Comparison of ENCODE assay signal across 9 mouse cellular contexts in genomic region chr17:24203068-24203467, GRCm38 (mm10). TPM values are rescaled to one million over a fixed set of nuclear protein-coding genes. Genes with fewer than 3 reads are reported as not detected.
DNase-seq lines count a peak whose midpoint lies in the region; ATAC-seq lines count a peak whose summit lies in the region.
"Had no signal": no experiment of that assay in that cellular context is flagged by ENCODE, and none has a peak within 500 bp of the region (broad histone marks: within the 10 kb centered on the region; RNA-seq: fewer than 3 reads in every experiment).

No protein-coding gene starts in this region.

- peaks cover 62% of the 10 kb centered on the region for H3K4me1 ChIP-seq in heart, embryonic 15.5 days (replicated peaks)
- H3K4me1 ChIP-seq in embryonic facial prominence, embryonic 13.5 days: peaks cover 51% of the 10 kb centered on the region
- H3K4me1 ChIP-seq in neural tube, embryonic 13.5 days (replicated peaks): peaks cover 65% of the 10 kb centered on the region

- no peak for ATAC-seq in heart, embryonic 15.5 days (replicated peaks; ENCODE audit: insufficient number of reproducible peaks, insufficient read depth, low FRiP score, low read depth)
- no peak for ATAC-seq in embryonic facial prominence, embryonic 13.5 days (ENCODE audit: insufficient number of reproducible peaks, insufficient read depth, low FRiP score, low TSS enrichment, low read depth)
- no peak for ATAC-seq in neural tube, embryonic 13.5 days (ENCODE audit: low read depth)

- 36% methylated on average over 4 of the region's 4 CpGs for WGBS in heart, embryonic 15.5 days
- WGBS in embryonic facial prominence, embryonic 13.5 days: 39% methylated on average over 4 of the region's 4 CpGs
- 42% methylated on average over 4 of the region's 4 CpGs for WGBS in neural tube, embryonic 13.5 days

- no peak for DNase-seq in heart, adult 8-10 months (ENCODE audit: low spot score)
- peak; percentile 91 for DNase-seq in liver
- DNase-seq in cerebellum, adult 8-10 months: no peak
- no peak for DNase-seq in gastrocnemius, postnatal 36 days
- no peak for DNase-seq in cerebellum, postnatal 10 days

- peak overlapping the region; percentile 20 for H3K4me2 ChIP-seq in heart, embryonic 15.5 days
- H3K4me2 ChIP-seq in embryonic facial prominence, embryonic 13.5 days: peak overlapping the region; percentile 96; the same call in 1 of the 2 replicates
- peak overlapping the region; percentile 95 for H3K4me2 ChIP-seq in neural tube, embryonic 13.5 days
- H3K4me2 ChIP-seq: embryonic facial prominence, embryonic 15.5 days had no signal

- H3K9me3 ChIP-seq in heart, embryonic 15.5 days (replicated peaks): no peaks in the 10 kb centered on the region
- H3K9me3 ChIP-seq in embryonic facial prominence, embryonic 13.5 days: no peaks in the 10 kb centered on the region
- no peaks in the 10 kb centered on the region for H3K9me3 ChIP-seq in neural tube, embryonic 13.5 days
- H3K9me3 ChIP-seq: embryonic facial prominence, embryonic 15.5 days had no signal

- 0 out of 2 replicates have a peak overlapping the region, but pooled peaks have one; percentile 16 for H3K27ac ChIP-seq in heart, embryonic 15.5 days
- H3K27ac ChIP-seq in embryonic facial prominence, embryonic 13.5 days: no peak overlapping the region
- H3K27ac ChIP-seq in neural tube, embryonic 13.5 days (replicated peaks): no peak overlapping the region
- H3K27ac ChIP-seq: embryonic facial prominence, embryonic 15.5 days had no signal

- H3K4me3 ChIP-seq in heart, embryonic 15.5 days: no peak overlapping the region
- H3K4me3 ChIP-seq in embryonic facial prominence, embryonic 13.5 days: no peak overlapping the region
- H3K4me3 ChIP-seq in neural tube, embryonic 13.5 days: no peak overlapping the region
- H3K4me3 ChIP-seq: embryonic facial prominence, embryonic 15.5 days had no signal

- H3K9ac ChIP-seq in heart, embryonic 15.5 days: peak overlapping the region; percentile 11; the same call in 1 of the 2 replicates
- H3K9ac ChIP-seq in embryonic facial prominence, embryonic 13.5 days: no peak overlapping the region
- H3K9ac ChIP-seq in neural tube, embryonic 13.5 days: peak overlapping the region; percentile 49
- H3K9ac ChIP-seq: embryonic facial prominence, embryonic 15.5 days had no signal

- intact Hi-C loops in gastrocnemius, postnatal 36 days (cut with DNase I): no loop called here

- no peaks in the 10 kb centered on the region for H3K36me3 ChIP-seq in heart, embryonic 15.5 days
- H3K36me3 ChIP-seq in embryonic facial prominence, embryonic 13.5 days: no peaks in the 10 kb centered on the region
- H3K36me3 ChIP-seq in neural tube, embryonic 13.5 days: no peaks in the 10 kb centered on the region
- H3K36me3 ChIP-seq: embryonic facial prominence, embryonic 15.5 days had no signal

- H3K27me3 ChIP-seq in heart, embryonic 15.5 days: peaks cover 21% of the 10 kb centered on the region
- H3K27me3 ChIP-seq in embryonic facial prominence, embryonic 13.5 days: peaks cover 5% of the 10 kb centered on the region; the same call in 1 of the 2 replicates
- peaks cover 12% of the 10 kb centered on the region for H3K27me3 ChIP-seq in neural tube, embryonic 13.5 days
- H3K27me3 ChIP-seq: embryonic facial prominence, embryonic 15.5 days had no signal

RNA-seq across cellular contexts. Expression of gene Tbc1d24, which starts 2.3 kb away (rescaled TPM):
- polyA plus RNA-seq in heart, embryonic 15.5 days (2015; fragmentation: Nextera tagmentation; extraction: Ambion mirVana): 3.6 and 3.8 TPM in 2 replicates
- total RNA-seq in heart, adult 8-10 months (2022): 10 to 100 TPM; 11.5 to 14.5 (median 12.6) TPM
- 10.2 and 10.3 TPM in 2 replicates for polyA plus RNA-seq in embryonic facial prominence, embryonic 13.5 days (2015; fragmentation: Nextera tagmentation; extraction: Ambion mirVana)
- 17.8 and 22.0 TPM in 2 replicates for polyA plus RNA-seq in neural tube, embryonic 13.5 days (2015; fragmentation: Nextera tagmentation; extraction: Ambion mirVana)
- 1 to 10 TPM; 2.9 to 4.4 TPM for total RNA-seq in gastrocnemius, postnatal 36 days (2021)

RNA-seq across cellular contexts. Expression of gene Ntn3, which starts 6.3 kb away (rescaled TPM):
- 1.9 and 2.9 TPM in 2 replicates for polyA plus RNA-seq in heart, embryonic 15.5 days (2015; fragmentation: Nextera tagmentation; extraction: Ambion mirVana)
- total RNA-seq in heart, adult 8-10 months (2022): 1 to 10 TPM in 2 of 4 experiments, under 1 TPM in 2; 0.66 to 1.5 (median 0.89) TPM
- polyA plus RNA-seq in embryonic facial prominence, embryonic 13.5 days (2015; fragmentation: Nextera tagmentation; extraction: Ambion mirVana): 13.0 and 14.0 TPM in 2 replicates
- polyA plus RNA-seq in neural tube, embryonic 13.5 days (2015; fragmentation: Nextera tagmentation; extraction: Ambion mirVana): 5.9 TPM in 2 replicates
- total RNA-seq in gastrocnemius, postnatal 36 days (2021): under 1 TPM; 0.33 to 0.35 TPM

RNA-seq across cellular contexts. Expression of gene Tedc2, which starts 17.6 kb away (rescaled TPM):
- 4.3 and 7.3 TPM in 2 replicates for polyA plus RNA-seq in heart, embryonic 15.5 days (2015; fragmentation: Nextera tagmentation; extraction: Ambion mirVana)
- 1 to 10 TPM; 1.7 to 2.9 (median 2.5) TPM for total RNA-seq in heart, adult 8-10 months (2022)
- 15.7 and 16.3 TPM in 2 replicates for polyA plus RNA-seq in embryonic facial prominence, embryonic 13.5 days (2015; fragmentation: Nextera tagmentation; extraction: Ambion mirVana)
- polyA plus RNA-seq in neural tube, embryonic 13.5 days (2015; fragmentation: Nextera tagmentation; extraction: Ambion mirVana): 11.9 and 12.6 TPM in 2 replicates
- 1 to 10 TPM in 1 of 2 experiments, under 1 TPM in 1; 0.96 to 1.1 TPM for total RNA-seq in gastrocnemius, postnatal 36 days (2021)

RNA-seq across cellular contexts. Expression of gene Atp6v0c, which starts 33.6 kb away (rescaled TPM):
- polyA plus RNA-seq in heart, embryonic 15.5 days (2015; fragmentation: Nextera tagmentation; extraction: Ambion mirVana): 447 and 510 TPM in 2 replicates
- 100 to 1,000 TPM; 224 to 240 (median 231) TPM for total RNA-seq in heart, adult 8-10 months (2022)
- 420 and 448 TPM in 2 replicates for polyA plus RNA-seq in embryonic facial prominence, embryonic 13.5 days (2015; fragmentation: Nextera tagmentation; extraction: Ambion mirVana)
- 947 and 1,089 TPM in 2 replicates for polyA plus RNA-seq in neural tube, embryonic 13.5 days (2015; fragmentation: Nextera tagmentation; extraction: Ambion mirVana)
- 100 to 1,000 TPM; 142 to 153 TPM for total RNA-seq in gastrocnemius, postnatal 36 days (2021)

RNA-seq across cellular contexts. Expression of gene Amdhd2, which starts 39.5 kb away (rescaled TPM):
- 20.6 and 28.8 TPM in 2 replicates for polyA plus RNA-seq in heart, embryonic 15.5 days (2015; fragmentation: Nextera tagmentation; extraction: Ambion mirVana)
- total RNA-seq in heart, adult 8-10 months (2022): 10 to 100 TPM in 3 of 4 experiments, 1 to 10 TPM in 1; 9.4 to 12.4 (median 10.8) TPM
- 34.1 and 41.4 TPM in 2 replicates for polyA plus RNA-seq in embryonic facial prominence, embryonic 13.5 days (2015; fragmentation: Nextera tagmentation; extraction: Ambion mirVana)
- 30.4 and 37.4 TPM in 2 replicates for polyA plus RNA-seq in neural tube, embryonic 13.5 days (2015; fragmentation: Nextera tagmentation; extraction: Ambion mirVana)
- total RNA-seq in gastrocnemius, postnatal 36 days (2021): 10 to 100 TPM in 1 of 2 experiments, 1 to 10 TPM in 1; 8.4 to 10.4 TPM

Comparison
In these comparisons a context has a peak if more than half of its experiments do, and no peak if none do; other contexts are left out.
1. H3K4me2 ChIP-seq: peak in every context shown above with its lines; median percentile 96 in embryonic facial prominence, embryonic 13.5 days; 95 in neural tube, embryonic 13.5 days; 20 in heart, embryonic 15.5 days.